Mouse (Mus musculus) intestine, embryonic 15.5 days (tissue): ENCODE data around the gene Mphosph9. TPM values are rescaled to one million over a fixed set of nuclear protein-coding genes. Genes with fewer than 3 reads are reported as not detected.

Source experiments
- ATAC-seq: fragments of 200-750 bp; cut with Nextera tagmentation; 2 replicates; pipeline ENCODE4 v1.8.0; 2017; ENCODE audit warnings: moderate TSS enrichment, moderate library complexity
- H3K27ac ChIP-seq: fragments of 300-500 bp; sonication (generic); 2 replicates; pipeline ENCODE4 v1.5.1; 2015; ENCODE audit warnings: mild to moderate bottlenecking, inconsistent platforms
- H3K27me3 ChIP-seq: fragments of 300-500 bp; sonication (generic); replicated peaks from 2 replicates; pipeline ENCODE4 v1.6.1; 2015; ENCODE audit warnings: inconsistent platforms
- H3K36me3 ChIP-seq: fragments of 300-500 bp; sonication (generic); 2 replicates; pipeline ENCODE4 v1.6.1; 2015; ENCODE audit warnings: inconsistent platforms
- H3K4me1 ChIP-seq: fragments of 300-500 bp; sonication (generic); replicated peaks from 2 replicates; pipeline ENCODE4 v1.6.1; 2015; ENCODE audit warnings: inconsistent platforms
- H3K4me2 ChIP-seq: fragments of 300-500 bp; sonication (generic); replicated peaks from 2 replicates; pipeline ENCODE4 v1.6.1; 2015; ENCODE audit warnings: mild to moderate bottlenecking, inconsistent platforms
- H3K4me3 ChIP-seq: fragments of 300-500 bp; sonication (generic); replicated peaks from 2 replicates; pipeline ENCODE4 v1.5.1; 2015; ENCODE audit warnings: inconsistent platforms
- H3K9ac ChIP-seq: fragments of 300-500 bp; sonication (generic); 2 replicates; pipeline ENCODE4 v1.6.1; 2015; ENCODE audit warnings: inconsistent platforms
- H3K9me3 ChIP-seq: fragments of 300-500 bp; sonication (generic); 2 replicates; pipeline ENCODE4 v1.6.1; 2016; ENCODE audit warnings: inconsistent platforms
- WGBS: fragments of 180-500 bp; shearing (Covaris S2); methylation state at CpG from one replicate; pipeline ENCODE4 v1.1.7; 2015; 5-methylcytosine and 5-hydroxymethylcytosine counted together
- polyA plus RNA-seq: library from polyadenylated mRNA; unstranded; fragments of >200 nt; fragmentation: Nextera tagmentation; extraction: Ambion mirVana; gene quantifications from 2 replicates; pipeline ENCODE4 v1.2.1, GENCODE M21; 2015

Mphosph9 gene
- polyA plus RNA-seq, 1 experiment from 2014 or later: 10.3 TPM

GRCm38 (mm10) chr5:124243236-124243901, 84.4 kb downstream of the Mphosph9 start:
- H3K9ac ChIP-seq: no peak overlapping the region
- no peak overlapping the region for H3K4me3 ChIP-seq
- H3K36me3 ChIP-seq: no peaks in the 10 kb centered on the region
- H3K27ac ChIP-seq: no peak overlapping the region
- H3K27me3 ChIP-seq: no peaks in the 10 kb centered on the region
- H3K4me2 ChIP-seq: no peak overlapping the region
- no peak for ATAC-seq
- no peaks in the 10 kb centered on the region for H3K9me3 ChIP-seq
- peaks cover 17% of the 10 kb centered on the region for H3K4me1 ChIP-seq
- 90% methylated on average over 9 of the region's 9 CpGs for WGBS

DNA sequence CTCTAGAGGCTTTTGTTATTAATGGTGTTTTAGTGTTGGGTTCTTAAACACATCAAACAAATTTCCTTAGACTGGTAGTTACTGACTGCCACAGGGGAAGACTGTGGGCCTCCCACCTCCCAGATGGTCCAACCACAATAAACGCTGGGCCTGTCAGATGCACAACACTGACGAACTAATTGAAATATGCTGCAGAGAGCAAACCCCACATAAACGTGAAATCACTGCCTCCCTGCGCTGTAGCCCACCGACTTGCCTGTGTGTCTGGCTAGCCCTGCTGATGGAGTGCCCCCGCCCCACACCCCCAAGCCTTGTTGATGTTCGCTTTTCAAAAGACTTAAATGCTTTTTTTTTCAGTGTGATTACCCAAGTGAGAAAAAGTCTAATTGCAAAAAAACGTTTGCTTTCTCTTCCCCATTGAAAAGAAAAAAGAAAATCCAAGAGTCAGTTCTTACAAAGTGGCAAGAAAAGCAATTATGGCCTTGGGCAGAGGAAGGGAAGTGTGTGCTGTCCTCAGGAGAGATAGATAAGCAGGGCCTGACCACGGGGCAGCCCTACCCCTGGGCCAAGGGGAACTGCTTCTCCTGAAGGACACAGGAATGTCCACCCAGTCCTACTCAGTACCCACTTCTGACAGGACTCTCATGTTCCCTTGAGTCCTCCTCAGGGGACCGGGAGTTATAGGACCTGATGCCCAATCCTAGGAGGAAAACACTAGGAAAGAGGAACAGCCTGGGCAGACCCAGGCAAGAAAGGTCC, 85.9 kb downstream of the Mphosph9 start:
- WGBS: 45% methylated on average over 10 of the region's 10 CpGs
- no peak overlapping the region for H3K4me3 ChIP-seq
- H3K4me2 ChIP-seq: no peak overlapping the region
- peaks cover 11% of the 10 kb centered on the region for H3K4me1 ChIP-seq
- no peak overlapping the region for H3K9ac ChIP-seq
- ATAC-seq: no peak
- no peak overlapping the region for H3K27ac ChIP-seq
- no peaks in the 10 kb centered on the region for H3K9me3 ChIP-seq
- H3K27me3 ChIP-seq: no peaks in the 10 kb centered on the region
- H3K36me3 ChIP-seq: no peaks in the 10 kb centered on the region

DNA sequence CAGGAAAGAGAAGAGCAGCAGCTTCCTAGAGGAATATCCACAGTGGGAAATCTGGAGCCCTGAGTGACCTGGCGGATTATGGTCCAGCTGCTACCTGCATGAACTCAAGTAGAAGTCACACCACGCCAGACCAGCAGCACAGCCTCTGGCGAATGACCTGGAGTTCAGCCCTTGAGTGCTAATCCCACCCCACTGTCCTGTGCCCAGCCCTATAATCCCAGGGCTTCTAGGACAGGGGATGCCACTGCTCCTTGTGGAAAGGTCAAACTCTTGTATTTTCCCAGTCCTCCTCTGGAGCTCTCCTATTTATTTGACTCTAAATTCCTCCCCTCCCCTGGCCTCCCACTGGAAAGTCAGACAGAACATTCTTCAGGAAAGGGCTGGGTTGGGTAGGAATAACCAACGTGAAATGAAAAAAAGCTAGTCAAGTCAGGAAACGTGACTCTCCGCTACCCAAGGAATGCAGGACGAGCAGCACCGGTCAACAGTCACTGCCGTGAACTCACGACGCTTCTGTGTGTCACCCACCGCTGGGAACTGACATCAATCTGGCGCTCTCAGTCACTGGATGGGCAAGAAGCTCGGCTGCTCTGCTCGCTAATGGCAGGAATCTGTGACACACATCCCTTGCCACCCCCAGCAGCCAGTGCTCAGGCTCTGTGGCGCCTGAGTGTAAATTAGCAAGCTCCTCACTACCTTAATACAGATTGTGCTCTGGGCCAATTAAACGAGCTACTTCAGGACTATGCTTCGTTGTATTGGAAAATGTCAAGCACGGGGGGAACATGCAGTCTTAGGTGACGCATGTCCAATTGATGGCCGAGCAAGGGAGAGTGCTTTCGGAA, 86.7 kb downstream of the Mphosph9 start:
- 37% methylated on average over 22 of the region's 22 CpGs for WGBS
- Histone ChIP-seq H3K36me3 (no peaks in the 10 kb centered on the region), H3K4me1 (peaks cover 11% of the 10 kb centered on the region), H3K4me3 (no peak overlapping the region), H3K4me2 (peak overlapping the region; percentile 20; the same call in 1 of the 2 replicates), H3K27ac (no peak overlapping the region), H3K27me3 (no peaks in the 10 kb centered on the region), H3K9me3 (no peaks in the 10 kb centered on the region), H3K9ac (no peak overlapping the region; the same call in 1 of the 2 replicates)
- no peak for ATAC-seq

GRCm38 (mm10) chr5:124236180-124236579, 91.6 kb downstream of the Mphosph9 start:
- Histone ChIP-seq H3K27me3 (no peaks in the 10 kb centered on the region), H3K9me3 (no peaks in the 10 kb centered on the region), H3K4me3 (no peak overlapping the region), H3K4me2 (no peak overlapping the region), H3K4me1 (peaks cover 33% of the 10 kb centered on the region), H3K36me3 (no peaks in the 10 kb centered on the region), H3K9ac (no peak overlapping the region), H3K27ac (no peak overlapping the region)
- WGBS: 60% methylated on average over 4 of the region's 4 CpGs
- ATAC-seq: no peak

DNA sequence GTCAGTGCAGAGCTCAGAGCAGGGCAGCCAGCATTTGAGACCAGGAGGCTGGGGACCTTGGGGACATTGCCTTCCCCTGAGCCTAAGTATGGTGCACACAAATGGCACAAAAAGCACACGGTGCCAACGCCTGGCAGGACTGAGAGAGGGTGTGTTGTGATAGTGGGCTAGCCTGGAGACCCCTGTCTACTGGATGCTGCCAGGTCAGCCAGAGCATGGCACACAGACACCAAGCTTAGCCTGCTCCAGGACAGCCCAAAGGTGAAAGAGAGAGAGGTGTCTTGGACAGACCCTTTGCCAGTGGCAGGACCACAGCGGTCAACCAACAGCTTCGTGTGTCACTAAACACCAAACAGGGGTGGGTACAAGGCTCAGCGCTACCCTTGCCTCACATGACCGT, 93.0 kb downstream of the Mphosph9 start:
- H3K4me2 ChIP-seq: no peak overlapping the region
- H3K27me3 ChIP-seq: no peaks in the 10 kb centered on the region
- WGBS: 91% methylated on average over 6 of the region's 6 CpGs
- no peaks in the 10 kb centered on the region for H3K36me3 ChIP-seq
- H3K4me3 ChIP-seq: no peak overlapping the region
- peaks cover 28% of the 10 kb centered on the region for H3K4me1 ChIP-seq
- no peak overlapping the region for H3K27ac ChIP-seq
- H3K9me3 ChIP-seq: no peaks in the 10 kb centered on the region
- no peak; the same call in 1 of the 2 replicates for ATAC-seq
- no peak overlapping the region for H3K9ac ChIP-seq

GRCm38 (mm10) chr5:124233874-124234661, 93.7 kb downstream of the Mphosph9 start:
- no peak overlapping the region for H3K9ac ChIP-seq
- no peak overlapping the region for H3K4me2 ChIP-seq
- H3K4me3 ChIP-seq: no peak overlapping the region
- no peaks in the 10 kb centered on the region for H3K27me3 ChIP-seq
- H3K4me1 ChIP-seq: peaks cover 28% of the 10 kb centered on the region
- H3K9me3 ChIP-seq: no peaks in the 10 kb centered on the region
- no peak overlapping the region for H3K27ac ChIP-seq
- 57% methylated on average over 12 of the region's 12 CpGs for WGBS
- H3K36me3 ChIP-seq: no peaks in the 10 kb centered on the region
- ATAC-seq: peak; percentile 49; the same call in 1 of the 2 replicates

DNA sequence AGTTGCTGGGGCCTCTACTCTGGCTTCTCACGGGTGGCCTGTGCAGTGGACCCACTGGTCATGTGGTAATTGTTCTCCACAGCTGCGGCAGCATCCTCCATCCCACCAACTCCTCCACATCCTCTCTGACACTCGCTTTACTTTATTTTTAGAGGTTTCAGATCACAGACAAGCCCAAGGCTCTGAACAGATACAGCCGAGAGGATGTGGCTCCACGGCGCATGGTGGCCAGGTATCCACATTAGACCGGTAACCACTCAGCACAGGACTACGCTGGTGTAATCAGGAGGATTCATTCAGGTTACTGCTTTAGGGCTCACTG, 94.7 kb downstream of the Mphosph9 start:
- ATAC-seq: no peak
- no peak overlapping the region for H3K4me2 ChIP-seq
- peak overlapping the region; percentile 66 for H3K27ac ChIP-seq
- H3K9me3 ChIP-seq: no peaks in the 10 kb centered on the region
- H3K4me3 ChIP-seq: no peak overlapping the region
- 72% methylated on average over 8 of the region's 8 CpGs for WGBS
- H3K27me3 ChIP-seq: no peaks in the 10 kb centered on the region
- H3K4me1 ChIP-seq: peaks cover 28% of the 10 kb centered on the region
- H3K36me3 ChIP-seq: no peaks in the 10 kb centered on the region
- H3K9ac ChIP-seq: no peak overlapping the region

DNA sequence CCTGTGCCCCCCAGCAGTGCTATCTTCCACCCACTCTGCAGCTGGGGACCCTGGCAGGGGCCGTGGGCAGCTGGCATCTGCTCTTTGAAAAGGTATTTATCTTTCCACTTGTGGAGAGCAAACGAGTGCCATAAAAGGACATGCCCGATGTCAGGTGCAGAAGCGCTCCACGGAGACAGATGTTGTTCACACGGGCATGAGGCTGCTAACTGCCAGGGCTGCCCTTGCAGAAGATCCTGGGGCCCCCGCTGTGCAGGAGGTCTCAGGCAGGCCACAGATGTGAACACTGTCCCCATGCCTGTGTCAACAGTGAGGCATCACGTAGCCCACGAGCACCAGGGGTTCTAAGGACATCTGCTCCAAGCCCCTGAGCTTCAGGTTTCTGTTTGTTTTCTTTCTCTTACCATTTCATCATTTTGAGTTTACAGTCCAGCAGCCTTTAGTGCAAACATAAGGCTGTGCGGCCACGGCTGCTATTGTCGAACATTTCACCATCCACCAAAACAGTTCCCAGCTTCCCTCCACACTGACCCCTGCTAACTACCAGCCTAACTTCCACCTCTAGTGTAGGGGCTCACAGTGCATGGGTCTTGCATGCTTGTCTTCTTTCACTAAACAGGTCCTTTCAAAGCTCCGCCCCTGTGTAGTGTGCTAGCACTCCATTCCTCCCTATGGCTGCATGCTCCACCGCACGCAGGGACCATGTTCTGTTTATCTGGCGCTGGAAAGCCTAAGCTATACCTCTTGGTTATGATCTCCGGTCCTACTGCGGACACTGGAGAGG, 95.2 kb downstream of the Mphosph9 start:
- Histone ChIP-seq H3K4me1 (peaks cover 28% of the 10 kb centered on the region), H3K27ac (peak overlapping the region; percentile 66), H3K4me2 (no peak overlapping the region), H3K4me3 (no peak overlapping the region), H3K36me3 (no peaks in the 10 kb centered on the region), H3K9me3 (no peaks in the 10 kb centered on the region), H3K27me3 (no peaks in the 10 kb centered on the region), H3K9ac (no peak overlapping the region)
- 40% methylated on average over 18 of the region's 18 CpGs for WGBS
- ATAC-seq: peak; percentile 71

- H3K4me2 ChIP-seq: no peak overlapping the region
- WGBS: 75% methylated on average over 9 of the region's 9 CpGs
- H3K9ac ChIP-seq: no peak overlapping the region
- H3K4me3 ChIP-seq: no peak overlapping the region
- H3K27ac ChIP-seq: no peak overlapping the region
- H3K36me3 ChIP-seq: no peaks in the 10 kb centered on the region
- ATAC-seq: no peak
- peaks cover 28% of the 10 kb centered on the region for H3K4me1 ChIP-seq
- no peaks in the 10 kb centered on the region for H3K9me3 ChIP-seq
- no peaks in the 10 kb centered on the region for H3K27me3 ChIP-seq
Observed at GRCm38 (mm10) chr5:124230461-124230860, 97.3 kb downstream of the Mphosph9 start.

- H3K4me2 ChIP-seq: no peak overlapping the region
- peaks cover 2% of the 10 kb centered on the region; the same call in 1 of the 2 replicates for H3K4me1 ChIP-seq
- 71% methylated on average over 6 of the region's 6 CpGs for WGBS
- H3K9me3 ChIP-seq: no peaks in the 10 kb centered on the region
- H3K9ac ChIP-seq: no peak overlapping the region
- no peaks in the 10 kb centered on the region for H3K27me3 ChIP-seq
- no peaks in the 10 kb centered on the region for H3K36me3 ChIP-seq
- ATAC-seq: no peak
- no peak overlapping the region for H3K4me3 ChIP-seq
- no peak overlapping the region for H3K27ac ChIP-seq
Observed at GRCm38 (mm10) chr5:124227193-124227592, 100.6 kb downstream of the Mphosph9 start.

GRCm38 (mm10) chr5:124226494-124226893, 101.3 kb downstream of the Mphosph9 start:
- Histone ChIP-seq H3K9me3 (no peaks in the 10 kb centered on the region), H3K4me3 (no peak overlapping the region), H3K36me3 (no peaks in the 10 kb centered on the region), H3K4me1 (peaks cover 4% of the 10 kb centered on the region; the same call in 1 of the 2 replicates), H3K27ac (no peak overlapping the region), H3K27me3 (no peaks in the 10 kb centered on the region), H3K9ac (no peak overlapping the region), H3K4me2 (no peak overlapping the region)
- no peak for ATAC-seq
- WGBS: 78% methylated on average over 4 of the region's 4 CpGs
